Mouse (Mus musculus): Measurements from ENCODE around the gene Spata9.
"Not testable (repeated sequence)": the region's sequence is repeated elsewhere in the genome, so short reads cannot be mapped to it uniquely, and the experiment has no call there.

Spata9 gene

GRCm38 (mm10) chr13:75966850-75967249 lies at the start of gene Spata9:
Gene Spata9 (plus strand): TSS chr13:75967150.
- no peak for DNase-seq (ENCODE audit: low spot score)

DNA sequence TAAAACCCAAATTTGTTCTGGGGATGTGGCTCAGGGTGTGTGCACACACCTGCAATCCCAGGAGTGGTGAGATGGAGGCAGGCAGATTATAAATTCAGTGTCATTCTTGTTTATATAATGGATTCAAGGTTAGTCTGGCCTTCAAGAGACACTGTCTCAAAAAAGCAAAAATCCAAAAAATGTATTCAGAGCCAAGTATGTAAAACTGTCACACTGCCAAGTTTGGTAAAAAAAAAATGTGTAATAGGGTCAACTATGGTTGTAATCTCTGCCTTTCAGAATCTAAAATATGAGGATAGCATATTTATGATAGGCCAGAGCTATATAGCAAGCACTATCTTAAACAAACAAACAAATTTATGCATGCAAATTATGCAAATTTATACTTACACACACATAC lies 39.0 kb upstream of the Spata9 start:
- DNase-seq (ENCODE audit: low spot score) = no peak

GRCm38 (mm10) chr13:75929071-75929470 lies 37.9 kb upstream of the Spata9 start:
- not testable (repeated sequence) for DNase-seq (ENCODE audit: low spot score)

DNA sequence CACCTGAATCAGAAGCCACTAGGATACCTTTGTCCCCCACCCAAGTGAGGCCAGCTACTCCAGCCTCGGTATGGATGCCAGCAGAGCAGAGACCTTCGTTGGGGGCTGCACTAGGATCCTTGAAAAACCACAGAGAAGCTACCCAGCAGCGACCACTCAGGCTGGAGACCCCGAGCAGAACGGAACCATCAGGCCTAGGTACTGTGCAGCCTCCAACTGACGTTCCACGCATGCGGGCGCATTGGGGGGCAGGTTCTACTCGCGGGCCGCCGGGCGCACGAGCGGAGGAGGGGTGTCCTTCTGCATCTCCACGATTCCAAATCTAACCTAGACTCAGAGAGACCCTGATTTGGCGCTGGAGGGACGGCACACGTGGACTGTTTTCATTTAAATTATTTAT lies 36.9 kb upstream of the Spata9 start:
- no peak for DNase-seq (ENCODE audit: low spot score)

- DNase-seq (ENCODE audit: low spot score) = no peak
Measured at GRCm38 (mm10) chr13:75930660-75931059, 36.3 kb upstream of the Spata9 start.

DNA sequence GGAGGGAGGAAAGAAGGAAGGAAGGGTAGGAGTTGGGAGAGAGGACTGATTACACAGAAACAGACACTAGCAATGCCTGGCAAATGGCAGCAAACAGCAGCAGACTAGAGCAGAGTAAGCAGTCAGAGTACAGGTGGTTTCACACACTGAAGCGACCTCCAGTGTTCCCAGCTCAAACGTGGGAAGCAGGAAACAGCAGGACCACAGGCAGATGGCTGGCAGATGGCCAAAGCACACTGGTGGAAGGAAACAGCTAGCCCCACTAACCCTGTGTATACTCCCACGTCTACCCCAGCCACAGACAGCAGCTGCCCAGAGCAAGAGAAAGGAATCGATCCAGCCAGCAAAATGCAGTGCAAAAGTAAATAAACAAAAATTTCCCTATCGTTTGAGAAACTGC lies 35.9 kb upstream of the Spata9 start:
- DNase-seq (ENCODE audit: low spot score) = no peak

GRCm38 (mm10) chr13:75933287-75933686 lies 33.7 kb upstream of the Spata9 start:
- DNase-seq (ENCODE audit: low spot score) = no peak

DNA sequence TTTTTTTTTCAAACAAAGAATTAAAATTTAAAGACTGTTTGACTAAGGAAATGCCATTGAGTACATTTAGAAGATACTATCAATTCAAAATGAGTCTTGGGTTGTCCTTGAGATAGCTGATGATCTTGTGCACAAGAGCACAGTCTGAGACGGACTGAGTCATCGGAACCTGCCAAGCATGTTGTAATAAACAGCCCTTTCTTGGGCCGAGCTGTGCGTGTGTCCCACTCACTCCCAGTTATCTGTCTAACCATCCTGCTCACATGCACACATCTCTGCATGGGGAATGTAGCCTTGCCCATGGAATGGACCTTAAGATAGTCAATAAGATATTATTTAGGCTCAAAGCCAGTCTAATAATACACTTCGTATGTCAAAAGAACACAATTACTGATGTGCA lies 28.1 kb upstream of the Spata9 start:
- no peak for DNase-seq (ENCODE audit: low spot score)

- DNase-seq (ENCODE audit: low spot score) = no peak
Measured at GRCm38 (mm10) chr13:75940791-75941517, 26.0 kb upstream of the Spata9 start.

- DNase-seq (ENCODE audit: low spot score) = no peak
Measured at GRCm38 (mm10) chr13:75941518-75942295, 25.2 kb upstream of the Spata9 start.

GRCm38 (mm10) chr13:75942731-75943130 lies 24.2 kb upstream of the Spata9 start:
- no peak for DNase-seq (ENCODE audit: low spot score)

- peak; percentile 60 for DNase-seq (ENCODE audit: low spot score)
Measured at GRCm38 (mm10) chr13:75943189-75944043, 23.5 kb upstream of the Spata9 start, which contains the start of gene Rhobtb3. Gene Rhobtb3 (minus strand): TSS chr13:75943925.

DNA sequence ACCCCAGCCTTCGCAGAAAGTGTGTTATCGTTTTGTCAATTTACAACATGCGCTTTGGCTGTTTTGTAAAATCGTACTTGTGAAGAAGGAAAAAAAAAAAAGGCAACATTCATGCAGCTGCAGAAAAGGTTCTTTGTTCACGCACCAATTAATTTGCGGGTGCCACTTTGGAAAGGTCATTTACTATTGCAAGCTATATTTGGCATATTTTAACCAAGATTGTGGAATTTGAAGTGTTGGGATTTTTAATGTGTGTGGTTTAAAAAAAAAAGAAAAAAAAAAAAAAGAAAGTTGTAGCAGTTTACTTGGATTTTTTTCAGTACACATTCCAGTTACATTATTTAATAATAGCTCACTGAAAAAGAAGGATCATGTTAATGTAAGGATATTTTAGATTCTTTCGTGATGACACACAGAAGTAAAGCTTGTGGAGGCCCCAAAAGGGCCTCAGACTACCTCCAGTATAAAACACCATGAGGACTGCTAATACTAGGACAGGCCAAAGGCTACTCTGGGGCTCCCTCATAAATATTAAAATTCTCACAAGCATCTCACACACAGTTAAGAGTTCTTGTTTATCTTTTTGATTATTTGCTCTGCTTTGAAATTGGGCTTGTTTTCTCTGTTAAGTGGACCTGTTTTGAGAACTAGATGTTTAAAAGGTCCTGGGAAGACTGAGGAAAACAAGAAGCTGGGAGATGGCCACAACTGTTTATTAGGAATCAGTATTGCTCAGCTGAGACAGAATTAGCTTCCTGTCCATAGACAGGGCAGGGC lies 22.7 kb upstream of the Spata9 start:
- DNase-seq (ENCODE audit: low spot score) = no peak

- DNase-seq (ENCODE audit: low spot score) = no peak
Measured at GRCm38 (mm10) chr13:75950295-75950694, 16.7 kb upstream of the Spata9 start.

- no peak for DNase-seq (ENCODE audit: low spot score)
Measured at GRCm38 (mm10) chr13:75955357-75955992, 11.5 kb upstream of the Spata9 start.

DNA sequence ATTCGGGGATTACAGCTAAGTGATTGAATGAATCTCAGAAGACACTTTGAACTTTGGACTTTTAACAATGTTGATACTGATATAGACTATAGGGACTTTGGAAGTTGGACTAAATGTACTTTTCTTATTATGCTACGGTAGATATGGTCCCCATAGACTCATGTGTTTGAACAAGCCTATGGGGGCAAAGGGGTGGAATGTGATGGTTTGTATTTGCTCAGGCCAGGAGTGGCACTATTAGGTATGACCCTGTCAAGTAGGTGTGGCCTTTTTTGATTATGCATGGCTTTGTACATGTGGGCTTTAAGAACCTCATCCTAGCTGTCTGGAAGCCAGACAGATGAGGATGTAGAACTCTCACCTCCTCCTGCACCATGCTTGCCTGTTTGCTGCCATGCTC lies 7.5 kb downstream of the Spata9 start:
- DNase-seq (ENCODE audit: low spot score) = no peak

DNA sequence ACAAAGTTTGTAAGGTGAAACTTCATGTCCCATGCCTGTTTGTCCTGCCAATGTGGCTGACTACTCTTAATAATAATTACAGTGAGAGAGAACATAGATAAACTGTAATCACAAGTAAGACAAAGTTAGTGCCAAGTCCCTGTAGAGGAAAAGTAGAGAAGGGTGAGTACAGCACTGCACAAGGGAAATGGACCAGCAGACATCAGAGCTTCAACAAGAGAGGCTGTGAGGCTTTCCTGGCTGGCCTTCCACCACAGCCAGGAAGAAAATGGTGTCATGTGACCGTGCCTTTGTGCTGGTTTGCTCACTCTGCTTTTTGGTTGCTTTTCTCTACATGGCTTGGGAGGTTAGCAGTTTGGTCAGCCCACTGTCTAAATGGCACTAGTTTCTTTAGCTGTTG lies 8.7 kb downstream of the Spata9 start:
- DNase-seq (ENCODE audit: low spot score) = no peak

DNA sequence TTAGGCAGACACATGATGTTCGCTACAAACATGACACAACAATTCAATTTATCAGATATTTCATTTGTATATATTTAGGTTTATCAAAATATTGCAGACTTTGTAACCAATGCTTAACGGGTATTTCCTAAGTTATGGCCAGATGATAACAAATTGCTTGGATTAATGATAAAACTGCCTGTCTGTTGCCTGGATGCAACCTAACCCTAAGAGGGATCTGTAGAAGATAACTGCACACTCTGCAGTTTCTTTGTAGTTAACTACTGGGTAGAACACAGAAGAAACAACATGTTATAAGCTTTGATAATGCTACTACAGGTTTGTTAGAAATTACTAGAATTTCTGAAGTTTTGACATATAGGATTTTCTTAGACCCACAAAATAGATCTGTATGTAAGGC lies 9.3 kb downstream of the Spata9 start:
- DNase-seq (ENCODE audit: low spot score) = no peak

GRCm38 (mm10) chr13:75976649-75977048 lies 9.7 kb downstream of the Spata9 start:
- DNase-seq (ENCODE audit: low spot score) = no peak

- peak; percentile 19 for DNase-seq (ENCODE audit: low spot score)
Measured at GRCm38 (mm10) chr13:75981901-75982300, 15.0 kb downstream of the Spata9 start.

- DNase-seq (ENCODE audit: low spot score) = no peak
Measured at GRCm38 (mm10) chr13:75988096-75988495, 21.1 kb downstream of the Spata9 start.
